Mouse (Mus musculus): ENCODE measurements around the gene Arhgap40.
A peak's percentile ranks its signal among the peaks of the same experiment; 100 is the strongest.

The Arhgap40 gene

DNA sequence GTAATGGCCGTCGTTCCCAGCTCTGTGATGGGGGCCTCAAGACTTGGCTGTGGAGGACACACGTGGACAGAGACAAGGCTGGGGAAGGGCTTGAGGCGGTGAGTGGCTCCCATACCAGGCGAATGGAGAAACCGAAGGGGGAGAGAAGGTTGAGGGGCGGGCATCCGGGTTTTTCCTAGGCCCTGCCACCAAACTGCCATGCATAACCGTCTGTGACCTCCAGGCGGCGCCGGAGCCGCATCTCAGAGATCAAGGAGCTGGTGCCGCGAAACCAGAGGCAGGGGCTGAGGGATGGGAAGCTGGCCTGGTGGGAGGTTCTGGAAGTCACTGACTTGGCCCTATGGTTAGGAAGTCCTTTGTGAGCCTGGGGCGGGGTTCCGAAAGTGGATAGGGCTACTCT lies 34.2 kb downstream of the Arhgap40 start:
- peak; percentile 89 for DNase-seq (ENCODE audit: extremely low spot score, low spot score)

DNA sequence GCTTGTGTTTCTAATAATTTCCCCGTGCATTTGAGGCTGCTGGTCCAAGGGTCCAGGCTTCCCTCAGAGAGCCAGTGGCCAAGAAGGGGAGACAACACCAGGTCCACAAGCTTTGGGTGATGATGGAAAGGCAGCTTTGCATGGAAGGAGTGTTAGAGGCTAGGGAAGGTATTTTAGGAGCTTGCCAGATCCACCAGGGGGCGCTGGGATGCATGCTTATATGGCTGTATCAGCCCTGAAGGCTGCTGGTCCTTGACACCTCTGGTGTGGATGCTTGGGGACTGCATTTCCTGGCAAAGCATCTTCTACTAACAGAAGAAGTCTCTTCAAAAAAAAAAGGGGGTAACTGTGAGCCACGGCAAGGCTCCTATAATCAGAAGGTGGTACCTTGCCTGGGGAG lies 37.5 kb downstream of the Arhgap40 start:
- peak; percentile 81 for DNase-seq (ENCODE audit: extremely low spot score, low spot score)

GRCm38 (mm10) chr2:158554366-158554765 lies 41.8 kb downstream of the Arhgap40 start:
- no peak for DNase-seq (ENCODE audit: extremely low spot score, low spot score)

GRCm38 (mm10) chr2:158555252-158555651 lies 42.7 kb downstream of the Arhgap40 start:
- no peak for DNase-seq (ENCODE audit: extremely low spot score, low spot score)

GRCm38 (mm10) chr2:158555812-158556211 lies 43.2 kb downstream of the Arhgap40 start:
- no peak for DNase-seq (ENCODE audit: extremely low spot score, low spot score)

- peak; percentile 84 for DNase-seq (ENCODE audit: extremely low spot score, low spot score)
These were observed 43.6 kb downstream of the Arhgap40 start for GRCm38 (mm10) chr2:158556225-158556624.

DNA sequence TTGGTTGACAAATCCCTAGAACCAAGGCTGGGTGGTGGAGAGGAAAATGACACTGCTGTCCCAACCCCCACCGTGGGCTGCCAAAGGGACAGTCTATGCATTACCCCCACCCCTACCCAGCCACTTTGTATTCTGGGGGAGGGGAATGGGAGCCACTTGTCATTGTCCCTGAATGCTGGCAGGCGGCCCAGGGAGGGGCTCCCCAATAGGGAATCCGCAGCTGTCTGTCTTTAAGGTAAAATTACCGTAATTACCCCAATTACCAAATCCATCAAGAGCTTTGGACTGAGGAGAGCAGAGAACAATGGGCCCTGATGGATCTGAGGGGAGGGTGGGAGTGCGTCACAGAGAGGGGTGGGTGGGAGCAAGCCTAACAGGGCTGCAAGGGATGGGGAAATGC lies 44.2 kb downstream of the Arhgap40 start:
- no peak for DNase-seq (ENCODE audit: extremely low spot score, low spot score)

DNA sequence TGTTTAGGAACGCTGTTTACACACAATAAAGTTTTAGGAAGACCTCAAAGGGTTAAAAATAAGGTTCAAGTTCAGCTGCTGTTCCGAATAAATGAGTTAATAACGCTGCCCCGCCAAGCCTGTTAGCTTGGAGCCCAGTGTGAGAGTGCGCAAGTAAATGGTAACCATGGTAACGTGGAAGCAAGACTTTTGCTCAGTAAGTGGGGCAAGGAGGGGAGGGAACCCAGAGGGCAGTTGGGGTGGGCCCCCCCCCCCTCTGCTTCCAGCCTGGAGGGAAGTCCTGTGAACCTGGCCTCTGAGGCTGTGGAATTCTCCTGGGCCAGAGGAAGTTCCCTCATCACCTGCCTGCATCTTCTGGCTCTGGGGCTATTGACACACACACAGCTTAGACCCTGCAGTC lies 47.3 kb downstream of the Arhgap40 start:
- DNase-seq (ENCODE audit: extremely low spot score, low spot score): no peak

- DNase-seq (ENCODE audit: extremely low spot score, low spot score): no peak
These were observed 48.2 kb downstream of the Arhgap40 start for GRCm38 (mm10) chr2:158560801-158561200.

GRCm38 (mm10) chr2:158561371-158562144 lies 49.0 kb downstream of the Arhgap40 start:
- no peak for DNase-seq (ENCODE audit: extremely low spot score, low spot score)

DNA sequence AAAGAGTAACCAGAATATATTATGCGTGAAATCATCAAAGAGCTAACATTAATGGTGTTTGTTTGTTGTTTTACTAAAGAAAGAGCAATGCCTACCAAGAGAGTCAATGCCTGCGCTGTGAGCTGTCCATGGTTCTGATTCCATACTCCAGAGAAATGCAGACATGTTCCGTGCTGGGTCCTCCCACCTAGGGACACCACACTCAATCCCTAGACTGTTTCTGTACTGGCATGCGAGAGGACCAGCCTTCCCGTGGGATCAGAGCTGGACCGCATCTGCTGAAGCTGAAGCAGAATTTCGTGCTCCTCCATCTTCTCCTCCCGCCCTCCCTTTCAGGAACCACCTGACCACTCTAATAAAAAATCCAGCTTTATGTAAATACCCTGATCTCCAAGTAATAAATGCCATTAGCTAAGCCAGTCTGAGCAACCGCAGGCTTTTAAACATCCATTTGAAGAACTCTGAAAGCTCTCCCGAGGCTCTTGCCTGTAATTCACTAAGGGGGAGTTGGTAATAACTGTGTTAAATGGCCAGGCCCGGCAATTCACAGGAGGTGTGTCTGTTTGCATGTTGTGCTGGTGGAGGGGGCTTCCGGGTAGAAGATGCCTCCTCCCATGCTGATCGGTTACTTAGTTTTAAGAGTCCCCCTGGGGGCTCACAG lies 58.0 kb downstream of the Arhgap40 start:
- peak; percentile 58 for DNase-seq (ENCODE audit: extremely low spot score, low spot score)

DNA sequence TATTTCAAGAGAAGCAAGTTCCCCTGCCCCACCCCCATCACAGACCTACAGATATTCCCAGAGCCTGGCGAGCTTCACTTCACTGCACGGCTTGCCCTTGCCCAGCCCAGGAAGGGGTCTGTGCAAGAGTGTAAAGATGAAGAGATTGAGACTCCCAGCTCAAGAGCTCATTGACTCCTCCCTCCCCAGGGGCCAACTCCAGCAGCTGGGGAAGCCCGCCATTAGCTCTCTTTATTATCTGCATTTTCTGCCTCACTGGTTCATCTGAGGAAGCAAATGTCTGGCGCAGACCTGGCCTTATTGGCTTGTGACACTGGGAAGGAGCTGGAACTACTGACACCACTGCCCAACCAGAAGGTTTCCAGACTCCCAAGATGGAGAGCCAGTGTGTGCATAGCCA lies 67.4 kb downstream of the Arhgap40 start:
- no peak for DNase-seq (ENCODE audit: extremely low spot score, low spot score)

GRCm38 (mm10) chr2:158584621-158585358 lies 72.2 kb downstream of the Arhgap40 start:
- peak; percentile 59 for DNase-seq (ENCODE audit: extremely low spot score, low spot score)

DNA sequence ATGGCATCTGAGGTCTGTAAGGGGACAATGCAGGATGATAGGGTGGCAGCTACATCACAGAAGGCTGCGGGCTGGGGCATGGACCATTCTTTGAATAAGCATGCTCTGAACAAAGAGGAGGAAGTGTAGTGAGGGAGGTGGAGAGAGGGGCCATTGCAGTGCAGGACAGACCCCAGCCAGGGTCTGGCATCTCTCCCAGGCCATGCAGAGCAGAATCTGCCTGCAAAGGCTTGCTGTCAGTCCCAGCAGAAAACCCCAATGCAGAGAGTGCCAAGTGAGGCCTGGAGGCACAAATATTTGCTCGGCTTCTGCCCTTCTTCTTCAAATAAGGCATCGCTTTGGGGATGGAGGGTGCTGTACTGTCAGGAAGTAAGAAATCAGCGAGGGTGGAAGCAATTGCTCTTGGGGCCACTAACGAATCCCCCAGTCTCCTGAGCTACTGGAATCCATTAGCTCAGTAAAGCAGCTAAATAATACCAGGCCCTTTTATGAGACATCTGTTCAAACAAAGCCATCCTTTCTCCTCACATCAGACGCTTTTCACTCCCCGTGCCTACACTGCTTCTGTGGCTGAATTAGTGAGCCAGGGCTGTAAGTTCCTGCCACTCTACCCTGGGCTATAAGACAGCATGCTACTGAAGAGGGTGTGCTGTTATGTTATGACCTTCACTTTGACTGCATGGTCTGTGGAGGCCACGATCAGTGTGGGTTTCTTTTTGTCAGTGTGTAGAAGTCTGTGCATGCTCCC lies 76.1 kb downstream of the Arhgap40 start:
- no peak for DNase-seq (ENCODE audit: extremely low spot score, low spot score)

GRCm38 (mm10) chr2:158590495-158590894 lies 77.9 kb downstream of the Arhgap40 start:
- DNase-seq (ENCODE audit: extremely low spot score, low spot score): no peak

DNA sequence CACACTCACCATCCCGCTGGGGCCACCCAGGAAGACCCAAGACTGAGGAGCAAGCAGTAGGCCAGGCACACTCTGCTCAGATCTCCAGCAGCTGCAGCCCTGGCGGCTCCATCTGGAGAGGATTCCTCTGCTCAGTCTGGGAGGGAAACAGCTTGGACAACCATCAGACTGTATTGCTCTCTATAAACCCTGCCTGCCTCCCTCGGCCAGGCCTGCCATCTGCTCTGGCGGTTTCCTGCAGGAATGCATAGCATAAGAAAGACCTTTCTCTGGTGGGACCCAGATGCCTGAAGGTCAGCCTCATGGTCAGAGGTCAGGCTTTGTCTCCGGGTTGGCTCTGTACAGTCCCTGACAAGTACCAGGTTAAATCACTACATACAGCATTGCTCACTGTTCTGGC lies 78.7 kb downstream of the Arhgap40 start:
- peak; percentile 46 for DNase-seq (ENCODE audit: extremely low spot score, low spot score)

- DNase-seq (ENCODE audit: extremely low spot score, low spot score): no peak
These were observed 80.8 kb downstream of the Arhgap40 start for GRCm38 (mm10) chr2:158593371-158593770.

GRCm38 (mm10) chr2:158595103-158595502 lies 82.5 kb downstream of the Arhgap40 start:
- peak; percentile 79 for DNase-seq (ENCODE audit: extremely low spot score, low spot score)

GRCm38 (mm10) chr2:158595577-158595976 lies 83.0 kb downstream of the Arhgap40 start:
- no peak for DNase-seq (ENCODE audit: extremely low spot score, low spot score)

DNA sequence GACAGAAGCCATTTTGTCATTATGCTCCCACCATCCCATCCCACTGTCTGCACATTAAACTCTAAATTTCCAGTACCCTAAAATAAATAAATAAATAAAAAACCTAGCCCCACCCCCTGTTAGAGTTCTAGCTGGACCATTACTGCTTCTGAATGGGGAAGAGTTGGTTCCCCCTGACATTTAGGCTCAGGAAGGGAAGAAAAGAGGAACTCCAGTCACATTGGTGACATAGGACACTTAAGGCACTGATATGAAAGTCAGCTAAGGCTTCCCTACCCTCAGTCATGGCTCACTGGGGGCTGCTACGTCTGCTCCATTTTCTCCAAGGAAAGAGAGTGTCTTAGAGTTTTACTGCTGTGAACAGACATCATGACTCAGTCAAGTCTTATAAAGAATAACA lies 84.2 kb downstream of the Arhgap40 start:
- DNase-seq (ENCODE audit: extremely low spot score, low spot score): no peak
